Mouse (Mus musculus): ENCODE measurements around the gene Atp7b. TPM values are rescaled to one million over a fixed set of nuclear protein-coding genes. Genes with fewer than 3 reads are reported as not detected.

Atp7b gene
- 1 to 10 TPM; 1.1 to 3.2 TPM for total RNA-seq (2023)

DNA sequence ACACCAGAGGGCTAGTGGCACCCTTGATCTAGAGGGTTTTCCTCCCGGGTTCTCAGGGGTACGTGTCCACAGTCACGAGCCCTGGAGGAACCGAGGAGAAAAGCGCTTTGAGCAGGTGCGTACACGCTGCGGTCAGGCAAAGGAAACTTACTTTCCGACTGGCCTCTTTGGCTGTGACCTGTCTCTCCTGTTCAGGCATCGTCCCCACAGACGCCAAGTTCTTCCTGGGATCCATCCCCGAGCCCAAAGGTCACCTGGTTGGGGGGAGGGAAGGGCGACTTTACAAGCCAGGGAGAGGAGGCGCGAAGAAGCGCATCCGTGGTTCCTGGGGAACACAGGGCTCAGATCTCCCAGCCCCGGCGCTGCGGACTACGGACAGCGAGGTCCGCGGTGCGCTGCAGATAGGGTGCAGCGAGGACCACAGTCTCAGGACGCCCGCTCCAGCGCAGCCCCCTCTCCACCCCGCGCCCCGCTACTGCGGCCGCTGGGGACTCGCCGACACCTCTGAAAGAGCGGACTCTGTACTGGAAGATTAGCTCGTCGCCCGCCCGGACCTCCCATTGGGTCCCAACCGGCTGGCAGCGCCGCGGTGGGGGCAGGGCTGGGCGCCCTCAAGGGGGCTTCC lies at the start of gene Atp7b:
Gene Atp7b, minus strand, starts transcription at position 485 of the 625 bp plus-strand sequence.

DNA sequence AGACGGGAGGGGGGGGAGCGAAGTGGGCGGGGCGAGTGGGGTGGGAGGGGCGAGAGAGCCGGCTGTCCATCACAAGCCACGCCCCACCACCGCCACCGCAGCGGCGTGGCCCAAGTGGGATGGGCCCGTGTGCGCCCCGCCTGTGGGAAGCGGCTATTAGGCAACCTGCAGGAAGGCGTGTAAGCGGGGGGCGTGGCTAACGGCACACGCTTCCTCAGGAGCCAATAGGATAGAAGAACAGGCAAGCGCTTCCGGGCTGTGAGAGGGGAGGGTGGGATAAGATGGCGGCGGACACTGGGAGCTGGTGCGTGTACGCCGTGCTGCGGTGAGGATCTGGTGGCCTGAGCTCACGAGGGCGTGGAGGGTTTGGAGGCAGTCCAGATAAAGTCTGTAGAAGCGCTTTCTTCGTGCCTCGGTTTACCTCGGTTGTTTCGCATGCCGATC lies 363 bp upstream of the Atp7b start, which contains the start of gene Alg11:
Gene Alg11, plus strand, starts transcription at position 276 of the 444 bp plus-strand sequence.

DNA sequence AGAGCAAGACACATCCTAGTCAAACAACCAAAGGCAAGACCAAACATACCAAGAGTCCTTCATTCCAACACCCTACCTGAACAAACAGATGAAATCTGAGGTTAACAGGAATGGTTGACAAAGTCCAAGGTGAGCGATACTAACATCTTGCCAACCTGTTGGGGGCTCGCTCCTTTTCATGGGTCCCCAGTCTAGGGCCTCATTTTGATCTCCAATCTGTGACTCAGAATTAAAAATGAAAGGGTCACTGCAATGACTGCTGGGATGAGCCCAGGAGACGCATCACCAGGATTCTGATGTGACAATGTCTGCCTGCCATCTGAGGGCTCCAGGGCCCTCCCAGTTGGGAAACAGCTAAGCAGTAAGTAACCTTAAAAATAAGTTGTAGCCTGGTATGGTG lies 90.6 kb downstream of the Atp7b start, which contains the start of gene Ccdc70:
Gene Ccdc70, plus strand, starts transcription at position 301 of the 400 bp plus-strand sequence.

DNA sequence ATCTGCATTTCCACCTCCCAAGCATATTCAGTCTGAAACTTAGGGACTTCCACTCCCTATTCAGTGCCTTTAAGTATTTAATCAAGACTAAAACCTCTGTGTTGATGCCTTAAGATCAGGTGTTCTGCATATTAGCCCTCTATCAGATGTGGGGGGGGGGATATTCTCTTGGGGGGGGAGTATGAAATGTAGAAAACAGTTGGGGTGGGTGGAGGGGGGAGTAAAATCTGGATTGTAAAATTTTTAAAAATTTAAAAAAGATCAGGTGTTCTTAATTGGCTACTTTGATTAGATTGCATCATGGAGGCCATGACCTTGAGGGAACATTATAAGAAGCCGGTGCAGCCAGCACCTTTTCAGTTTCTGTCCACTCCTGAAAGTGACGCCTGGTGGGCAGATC lies 101.7 kb downstream of the Atp7b start, which contains the start of gene Fam90a1a:
Gene Fam90a1a, plus strand, starts transcription at position 301 of the 400 bp plus-strand sequence.

DNA sequence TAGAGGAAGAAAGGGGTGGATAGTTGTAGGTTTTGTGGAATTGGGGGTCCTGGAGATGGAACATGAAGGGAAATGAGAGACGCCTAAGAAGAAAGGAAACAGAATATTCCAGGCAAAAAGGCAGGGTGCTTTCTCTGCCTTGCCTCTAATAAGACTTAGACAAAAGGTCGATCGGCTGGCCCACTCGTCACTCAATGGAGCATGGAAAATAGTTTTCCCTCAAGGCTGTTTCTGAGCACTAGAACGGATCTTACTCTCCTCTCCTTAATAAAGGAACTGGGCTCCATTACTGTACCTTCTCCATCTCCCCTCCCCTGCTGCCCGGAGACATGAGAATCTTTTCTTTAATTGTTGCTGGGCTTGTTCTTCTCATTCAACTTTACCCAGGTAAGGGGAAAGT lies 113.6 kb downstream of the Atp7b start, which contains the start of gene Defb13:
Gene Defb13, plus strand, starts transcription at position 301 of the 400 bp plus-strand sequence.

Other genes starting within 250 kb of the Atp7b start
- gene Defb50, start 236.8 kb downstream of the Atp7b start, total RNA-seq (2023) = not detected
- gene Defb2, start 220.4 kb downstream of the Atp7b start, total RNA-seq (2023) = not detected
- gene Defb10, start 201.4 kb downstream of the Atp7b start, total RNA-seq (2023) = not detected
- not detected for gene Defb9, start 174.9 kb downstream of the Atp7b start, total RNA-seq (2023)
- not detected for gene Defb11, start 153.9 kb downstream of the Atp7b start, total RNA-seq (2023)
- gene Defb15, start 127.6 kb downstream of the Atp7b start, total RNA-seq (2023) = not detected
- not detected for gene Defb35, start 122.0 kb downstream of the Atp7b start, total RNA-seq (2023)
- gene Defb13, start 113.5 kb downstream of the Atp7b start, total RNA-seq (2023) = not detected
- gene Fam90a1a, start 101.6 kb downstream of the Atp7b start, total RNA-seq (2023) = not detected
- gene Ccdc70, start 90.5 kb downstream of the Atp7b start, total RNA-seq (2023) = not detected
- gene Alg11, start 416 bp upstream of the Atp7b start, total RNA-seq (2023) = 1 to 10 TPM; 6.8 to 7.3 TPM
- not detected for gene Nek5, start 64.7 kb upstream of the Atp7b start, total RNA-seq (2023)
- gene Nek3, start 106.1 kb upstream of the Atp7b start, total RNA-seq (2023) = 1 to 10 TPM; 1.0 to 1.3 TPM
- 10 to 100 TPM; 16.8 to 18.5 TPM for gene Ckap2, start 125.5 kb upstream of the Atp7b start, total RNA-seq (2023)
- gene Vps36, start 132.5 kb upstream of the Atp7b start, total RNA-seq (2023) = 10 to 100 TPM; 24.2 to 25.9 TPM
- gene Thsd1, start 167.0 kb upstream of the Atp7b start, total RNA-seq (2023) = under 1 TPM; 0.24 to 0.66 TPM
- gene Tpte, start 223.1 kb upstream of the Atp7b start, total RNA-seq (2023) = not detected

Data from neutrophil, adult 59 days (primary cell).